Mouse (Mus musculus) ovary, adult 10 weeks (tissue): Measurements from ENCODE around the gene Tcf21. TPM values are rescaled to one million over a fixed set of nuclear protein-coding genes. Genes with fewer than 3 reads are reported as not detected.

Experiments used
- polyA plus RNA-seq: library from polyadenylated mRNA; stranded (reverse); fragments of 350-450 nt; fragmentation: Illumina TruSeq; extraction: RNeasy Lipid Tissue Mini Kit (QIAGEN cat#74804); gene quantifications from one replicate; pipeline ENCODE4 v1.2.3, GENCODE M21; 2014

The Tcf21 gene
- polyA plus RNA-seq: 11.1 TPM

DNA sequence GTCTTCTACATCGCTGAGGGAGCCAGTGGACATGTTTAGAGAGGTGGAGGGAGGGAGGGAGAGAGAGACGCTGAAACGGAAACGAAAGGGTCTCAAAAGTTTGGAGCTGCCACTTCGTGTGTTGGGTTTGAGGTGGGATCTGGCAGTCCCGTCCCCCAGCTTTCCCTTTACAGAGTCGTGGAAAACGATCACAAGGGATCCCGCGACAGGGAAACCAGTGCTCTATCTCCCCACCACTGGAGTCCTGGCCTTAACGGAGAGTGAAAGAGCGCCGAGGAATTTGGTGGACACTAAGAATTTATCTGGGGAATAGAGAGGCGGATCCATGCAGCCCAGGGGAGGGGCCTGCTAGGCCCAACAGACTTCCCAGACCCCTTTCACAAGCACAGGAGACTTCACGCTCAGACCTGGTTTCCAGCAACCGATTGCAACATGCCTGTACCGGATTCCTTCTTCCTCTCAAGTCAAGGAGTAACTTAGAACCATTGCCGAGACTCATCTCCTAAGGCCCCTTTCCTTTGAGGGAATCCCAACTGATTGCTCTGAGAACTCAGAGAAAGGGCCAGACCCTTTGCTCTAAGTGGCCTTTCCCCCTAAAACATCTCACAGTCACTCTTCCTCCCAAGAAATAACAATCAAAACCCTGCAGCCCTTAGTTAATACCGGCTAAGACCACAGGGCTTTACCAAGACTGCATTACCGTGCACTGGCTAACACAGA, at the start of gene Tcf21:
Tcf21 (minus strand) TSS at position 304 of the 720 bp plus-strand sequence.

Other genes with a start within 250 kb of the Tcf21 start
- 4.3 TPM for gene Slc2a12, start 175.2 kb downstream of the Tcf21 start, polyA plus RNA-seq
- gene Tbpl1, start 88.2 kb downstream of the Tcf21 start, polyA plus RNA-seq: 86.5 TPM